Mouse (Mus musculus): ENCODE data around the gene Tom1.

The Tom1 gene

GRCm38 (mm10) chr8:75042974-75043373 lies 9.5 kb downstream of the Tom1 start:
- DNase-seq (ENCODE audit: low read depth) = no peak

GRCm38 (mm10) chr8:75046303-75046702 lies 12.8 kb downstream of the Tom1 start:
- no peak for DNase-seq (ENCODE audit: low read depth)

- DNase-seq (ENCODE audit: low read depth) = no peak
Measured at GRCm38 (mm10) chr8:75047784-75048183, 14.3 kb downstream of the Tom1 start.

- DNase-seq (ENCODE audit: low read depth) = no peak
Measured at GRCm38 (mm10) chr8:75053342-75053741, 19.8 kb downstream of the Tom1 start.

GRCm38 (mm10) chr8:75055673-75056072 lies 22.2 kb downstream of the Tom1 start:
- DNase-seq (ENCODE audit: low read depth) = no peak

- DNase-seq (ENCODE audit: low read depth) = peak; percentile 28
Measured at GRCm38 (mm10) chr8:75060022-75060421, 26.5 kb downstream of the Tom1 start.

GRCm38 (mm10) chr8:75060815-75061214 lies 27.3 kb downstream of the Tom1 start:
- no peak for DNase-seq (ENCODE audit: low read depth)

GRCm38 (mm10) chr8:75063290-75063689 lies 29.8 kb downstream of the Tom1 start:
- DNase-seq (ENCODE audit: low read depth) = no peak

GRCm38 (mm10) chr8:75064790-75065189 lies 31.3 kb downstream of the Tom1 start:
- DNase-seq (ENCODE audit: low read depth) = no peak

- DNase-seq (ENCODE audit: low read depth) = no peak
Measured at GRCm38 (mm10) chr8:75067287-75067686, 33.8 kb downstream of the Tom1 start.

GRCm38 (mm10) chr8:75070297-75070696 lies 36.8 kb downstream of the Tom1 start:
- DNase-seq (ENCODE audit: low read depth) = no peak

GRCm38 (mm10) chr8:75071627-75072346 lies 38.3 kb downstream of the Tom1 start:
- DNase-seq (ENCODE audit: low read depth) = peak; percentile 84

GRCm38 (mm10) chr8:75074876-75075275 lies 41.4 kb downstream of the Tom1 start:
- no peak for DNase-seq (ENCODE audit: low read depth)

- no peak for DNase-seq (ENCODE audit: low read depth)
Measured at GRCm38 (mm10) chr8:75078215-75078614, 44.7 kb downstream of the Tom1 start.

- no peak for DNase-seq (ENCODE audit: low read depth)
Measured at GRCm38 (mm10) chr8:75078851-75079250, 45.3 kb downstream of the Tom1 start.

- DNase-seq (ENCODE audit: low read depth) = peak; percentile 16
Measured at GRCm38 (mm10) chr8:75081364-75082040, 48.0 kb downstream of the Tom1 start.

GRCm38 (mm10) chr8:75082181-75082805 lies 48.8 kb downstream of the Tom1 start:
- DNase-seq (ENCODE audit: low read depth) = peak; percentile 55

GRCm38 (mm10) chr8:75083846-75084245 lies 50.3 kb downstream of the Tom1 start:
- DNase-seq (ENCODE audit: low read depth) = peak; percentile 87

GRCm38 (mm10) chr8:75084382-75085064 lies 51.0 kb downstream of the Tom1 start:
- peak; percentile 18 for DNase-seq (ENCODE audit: low read depth)

GRCm38 (mm10) chr8:75086002-75086401 lies 52.5 kb downstream of the Tom1 start:
- DNase-seq (ENCODE audit: low read depth) = no peak

- no peak for DNase-seq (ENCODE audit: low read depth)
Measured at GRCm38 (mm10) chr8:75087127-75087526, 53.6 kb downstream of the Tom1 start.
